Mouse (Mus musculus) ES-E14 (cell line): ENCODE measurements around the gene Tulp1. TPM values are rescaled to one million over a fixed set of nuclear protein-coding genes. Genes with fewer than 3 reads are reported as not detected.

Experiments
- DNase-seq: peaks from one replicate; pipeline ENCODE4 v3.0.0-alpha.2; 2013; ENCODE audit warnings: low read depth, low spot score
- H3K27ac ChIP-seq: 2 replicates; pipeline ENCODE4 v1.5.1; 2012; ENCODE audit warnings: low read depth, mild to moderate bottlenecking, low read length, moderate library complexity, mixed read lengths; ENCODE audit not compliant: poor library complexity, insufficient read depth, severe bottlenecking
- H3K36me3 ChIP-seq: 2 replicates; pipeline ENCODE4 v1.6.1; 2012; ENCODE audit warnings: mild to moderate bottlenecking, low read length, moderate library complexity, mixed read lengths; ENCODE audit not compliant: control insufficient read depth, poor library complexity, insufficient read depth, severe bottlenecking
- H3K4me1 ChIP-seq, 2 experiments: fragments of 150-350 bp in 1 of 2; sonication (generic) in 1 of 2; 2 replicates each; pipeline ENCODE4 v1.6.1; 2012; ENCODE audit warnings: low read length in 2 of 2, mild to moderate bottlenecking in 1 of 2, mixed read lengths in 1 of 2; ENCODE audit not compliant: control insufficient read depth in 2 of 2, insufficient read depth in 2 of 2, poor library complexity in 1 of 2
- H3K4me3 ChIP-seq, 2 experiments: fragments of 150-350 bp in 1 of 2; sonication (generic) in 1 of 2; 2 replicates each; pipeline ENCODE4 v1.5.1; 2012; ENCODE audit warnings: low read length in 2 of 2, low read depth in 1 of 2, mild to moderate bottlenecking in 1 of 2, mixed read lengths in 1 of 2; ENCODE audit not compliant: insufficient read depth in 1 of 2, poor library complexity in 1 of 2, severe bottlenecking in 1 of 2
- H3K9ac ChIP-seq: 2 replicates; pipeline ENCODE4 v1.6.1; 2012; ENCODE audit warnings: low read depth, mild to moderate bottlenecking, low read length, mixed read lengths; ENCODE audit not compliant: poor library complexity, insufficient read depth, severe bottlenecking
- H3K9me3 ChIP-seq: fragments of 150-350 bp; sonication (generic); 2 replicates; pipeline ENCODE4 v1.6.1; 2012; ENCODE audit warnings: low read depth, mild to moderate bottlenecking, low read length; ENCODE audit not compliant: control insufficient read depth, insufficient read depth
- CHD2 ChIP-seq: IDR thresholded peaks from 2 replicates; pipeline ENCODE4 v1.6.1; 2014; ENCODE audit warnings: mild to moderate bottlenecking, low read depth, low read length, inconsistent platforms
- HCFC1 ChIP-seq: IDR thresholded peaks from 2 replicates; pipeline ENCODE4 v1.6.1; 2012; ENCODE audit warnings: low read length, inconsistent platforms, borderline replicate concordance; ENCODE audit not compliant: insufficient read depth
- MAFK ChIP-seq: IDR thresholded peaks from 2 replicates; pipeline ENCODE4 v1.6.1; 2014; ENCODE audit warnings: mild to moderate bottlenecking, low read depth, low read length, inconsistent platforms; ENCODE audit not compliant: insufficient read depth
- ZC3H11A ChIP-seq: IDR thresholded peaks from 2 replicates; pipeline ENCODE4 v1.6.1; 2012; ENCODE audit warnings: low read depth, mild to moderate bottlenecking, inconsistent platforms, low read length, borderline replicate concordance
- ZNF384 ChIP-seq: IDR thresholded peaks from 2 replicates; pipeline ENCODE4 v1.6.1; 2012; ENCODE audit warnings: low read depth, low read length, inconsistent platforms
- in situ Hi-C, 2 experiments: fragments of 600-800 bp; cut with MboI; formaldehyde crosslinking; loops; one replicate each; pipeline ENCODE4 v1.15.1; 2025; ENCODE audit warnings: low sequenced_read_pairs in 2 of 2, inconsistent platforms in 1 of 2; ENCODE audit not compliant: unreplicated experiment in 2 of 2
- total RNA-seq: library from RNA; depleted of rRNA; stranded (reverse); fragments of 300-350 nt; gene quantifications from 2 replicates; pipeline ENCODE4 v1.2.3, GENCODE M21; 2012

Gene Tulp1
- total RNA-seq, 1 experiment: 3.7 TPM

DNA sequence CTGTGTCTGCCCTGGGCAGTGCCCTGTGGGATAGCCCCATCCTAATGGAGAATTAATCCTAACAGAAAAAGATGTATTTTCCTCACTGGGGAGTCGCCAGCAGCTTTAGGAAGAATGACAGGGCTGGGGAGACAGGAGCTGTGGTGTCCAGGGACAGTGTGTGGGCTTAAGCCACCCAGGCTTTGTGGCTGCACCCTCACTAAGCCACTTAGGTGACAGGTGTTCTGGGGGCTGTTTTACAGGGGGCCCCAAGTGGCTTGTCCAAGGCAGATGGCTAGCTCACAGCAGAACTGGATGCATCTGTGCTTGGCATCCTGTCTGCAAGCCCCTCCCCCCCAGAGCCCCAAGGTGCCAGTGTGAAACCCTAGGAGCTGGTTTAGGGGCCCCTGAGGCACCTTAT, 6.9 kb upstream of the Tulp1 start:
- Histone ChIP-seq H3K4me1 (peaks cover 4 to 9% of the 10 kb centered on the region in 2 experiments), H3K27ac (no peak overlapping the region), H3K9me3 (no peaks in the 10 kb centered on the region), H3K9ac (no peak overlapping the region), H3K36me3 (no peaks in the 10 kb centered on the region), H3K4me3 (no peak overlapping the region)
- in situ Hi-C loops: no loop called here
- TF ChIP-seq ZNF384: no peak
- no peak for TF ChIP-seq MAFK
- no peak for TF ChIP-seq ZC3H11A
- TF ChIP-seq HCFC1: no peak
- TF ChIP-seq CHD2: no peak
- DNase-seq: no peak

DNA sequence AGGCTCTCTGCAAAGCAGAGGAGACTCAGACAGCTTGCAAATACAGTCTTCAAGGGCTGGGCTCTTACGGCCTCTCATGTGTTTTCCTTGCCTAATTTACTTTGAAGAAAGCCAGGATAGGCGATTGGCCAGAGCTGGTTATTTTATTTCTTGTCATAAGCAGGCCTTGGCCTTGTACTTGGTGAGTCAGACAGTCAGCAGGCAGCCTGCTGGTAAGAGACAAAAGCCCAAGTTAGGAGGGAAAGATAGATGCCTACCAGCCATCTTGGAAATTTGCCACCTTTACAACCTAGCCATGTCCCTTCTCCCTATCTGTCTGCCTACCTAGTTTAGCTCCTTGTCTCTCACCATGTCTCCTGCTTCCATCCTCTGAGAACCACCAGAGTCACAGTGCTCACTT, 6.3 kb upstream of the Tulp1 start:
- no peaks in the 10 kb centered on the region for H3K9me3 ChIP-seq
- H3K36me3 ChIP-seq: no peaks in the 10 kb centered on the region
- H3K4me1 ChIP-seq: peaks cover 4 to 9% of the 10 kb centered on the region in 2 experiments
- no peak overlapping the region for H3K27ac ChIP-seq
- in situ Hi-C loops: no loop called here
- no peak overlapping the region for H3K4me3 ChIP-seq
- DNase-seq: no peak
- TF ChIP-seq ZC3H11A (no peak), CHD2 (no peak), MAFK (no peak)
- H3K9ac ChIP-seq: no peak overlapping the region

- Histone ChIP-seq H3K9me3 (no peaks in the 10 kb centered on the region), H3K4me1 (peaks cover 1 to 7% of the 10 kb centered on the region in 2 experiments; a peak in 3 of 4 replicates), H3K36me3 (no peaks in the 10 kb centered on the region), H3K4me3 (no peak overlapping the region), H3K9ac (no peak overlapping the region), H3K27ac (no peak overlapping the region)
- in situ Hi-C loops: no loop called here
- TF ChIP-seq ZNF384 (no peak), MAFK (no peak), ZC3H11A (no peak), HCFC1 (no peak), CHD2 (no peak)
- DNase-seq: no peak
These were observed 4.0 kb upstream of the Tulp1 start for GRCm38 (mm10) chr17:28369056-28369455.

GRCm38 (mm10) chr17:28368449-28368848, 3.4 kb upstream of the Tulp1 start:
- no peak overlapping the region for H3K9ac ChIP-seq
- in situ Hi-C loops: no loop called here
- H3K9me3 ChIP-seq: no peaks in the 10 kb centered on the region
- H3K4me3 ChIP-seq: no peak overlapping the region
- H3K27ac ChIP-seq: no peak overlapping the region
- 0 out of 2 replicates have a peak, but pooled peaks have one; percentile 13 for TF ChIP-seq ZNF384
- TF ChIP-seq ZC3H11A: no peak
- H3K36me3 ChIP-seq: no peaks in the 10 kb centered on the region
- peaks cover 0 to 10% of the 10 kb centered on the region in 2 experiments; a peak in 2 of 4 replicates for H3K4me1 ChIP-seq
- peak; percentile 91 for DNase-seq

DNA sequence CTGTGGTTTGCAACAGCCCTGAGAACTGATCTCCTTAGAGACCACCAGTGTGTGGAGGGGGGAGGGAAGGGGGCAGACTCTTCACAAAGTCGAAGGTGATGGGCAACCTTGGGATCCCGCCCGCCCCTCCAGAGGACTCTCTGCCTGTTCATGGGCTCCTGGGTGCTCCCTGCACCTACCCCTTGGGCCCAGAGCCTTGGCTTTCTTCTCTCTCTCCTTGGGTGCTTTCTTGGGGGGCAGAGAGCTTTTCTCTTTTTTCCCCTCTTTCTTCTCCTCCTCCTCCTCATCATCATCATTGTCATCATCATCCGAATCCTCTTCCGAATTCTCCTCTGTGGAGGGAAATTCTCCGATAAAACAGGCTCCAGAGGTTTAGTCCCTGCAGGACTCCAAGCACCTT, 1.5 kb downstream of the Tulp1 start:
- TF ChIP-seq MAFK (no peak), HCFC1 (no peak), ZNF384 (no peak), CHD2 (no peak)
- Histone ChIP-seq H3K27ac (no peak overlapping the region), H3K4me1 (peaks cover 0 to 21% of the 10 kb centered on the region in 2 experiments; a peak in 3 of 4 replicates), H3K36me3 (no peaks in the 10 kb centered on the region), H3K9me3 (no peaks in the 10 kb centered on the region), H3K9ac (no peak overlapping the region), H3K4me3 (peak overlapping the region; percentile 55 to 62; a peak in 3 of 4 replicates)
- no peak for DNase-seq
- in situ Hi-C loops: no loop called here
